Mouse (Mus musculus): ENCODE measurements around the gene Grm1.

DNA sequence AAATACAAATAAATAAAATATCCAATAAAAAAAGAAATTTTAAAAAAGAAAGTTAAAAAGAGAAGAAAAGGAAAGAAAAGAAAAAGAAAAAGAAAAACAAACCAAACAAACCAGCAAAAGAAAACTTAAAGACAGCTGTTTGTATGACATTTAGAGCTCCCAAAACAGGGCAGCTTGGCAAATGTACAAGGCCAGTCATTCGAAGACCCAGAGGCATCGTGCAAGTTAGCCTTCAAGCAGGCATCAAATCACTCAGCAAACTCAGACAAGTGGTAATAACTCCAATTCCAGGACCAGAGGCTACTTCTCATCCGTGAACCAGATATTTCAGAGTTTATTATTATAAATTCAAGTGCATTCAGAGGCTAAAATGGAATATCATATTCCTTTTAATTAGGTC, 355.7 kb downstream of the Grm1 start:
- TF ChIP-seq GATA1 (IDR thresholded peaks at IDR 0.05; ENCODE audit: borderline replicate concordance, low read length) = no peak
- no peak for TF ChIP-seq FLI1 (IDR thresholded peaks at IDR 0.05; ENCODE audit: low read length)
